Comparison of ENCODE assay signal across 19 mouse cellular contexts in the genomic region with DNA sequence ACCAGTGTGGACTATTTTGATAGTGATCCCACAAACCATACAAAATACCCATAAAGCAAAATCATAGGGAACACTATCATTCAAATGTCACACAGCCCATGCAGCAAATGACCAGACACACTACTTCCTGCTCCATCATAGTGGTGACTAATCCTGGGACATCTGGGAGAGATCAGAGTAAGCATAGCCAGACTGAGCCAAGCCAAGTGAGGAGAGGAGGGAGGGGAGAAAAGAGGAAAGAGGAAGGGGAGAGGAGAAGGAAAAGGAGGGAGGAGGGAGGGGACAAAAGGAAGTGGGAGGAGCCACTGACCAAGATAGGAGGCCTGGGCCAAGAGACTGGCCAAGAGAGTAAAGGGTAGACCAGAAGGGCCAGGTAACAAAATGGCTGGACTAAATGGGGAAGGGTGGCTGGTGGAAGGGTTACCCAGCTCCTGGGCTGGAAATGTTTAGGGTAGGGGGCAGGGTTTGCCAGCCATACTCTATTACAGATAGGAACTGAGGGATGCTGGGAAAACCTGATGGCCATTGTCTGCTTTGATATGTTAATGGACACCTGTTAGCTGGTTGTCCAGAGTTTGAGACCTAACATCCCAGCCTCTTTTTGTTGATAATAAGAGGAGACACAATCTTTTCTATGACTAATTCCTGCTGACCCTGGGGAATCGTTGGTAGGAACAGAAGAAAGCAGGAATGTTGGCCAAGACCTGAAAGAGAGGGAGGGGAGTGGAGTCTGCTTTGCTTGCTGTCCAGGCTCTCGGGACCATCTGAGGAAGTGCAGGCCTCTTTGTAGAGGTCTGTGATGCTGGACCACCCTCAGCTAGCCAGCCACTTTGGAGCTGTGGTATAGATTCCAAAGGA. TPM values are rescaled to one million over a fixed set of nuclear protein-coding genes. Genes with fewer than 3 reads are reported as not detected.
DNase-seq lines count a peak whose midpoint lies in the region; ATAC-seq and TF ChIP-seq lines count a peak whose summit lies in the region.
"Had no signal": no experiment of that assay in that cellular context is flagged by ENCODE, and none has a peak within 500 bp of the region (broad histone marks: within the 10 kb centered on the region; RNA-seq: fewer than 3 reads in every experiment).

No protein-coding gene starts in this region.

- no peaks in the 10 kb centered on the region for H3K79me2 ChIP-seq in heart, adult 2 months (replicated peaks; ENCODE audit: control insufficient read depth, insufficient read depth, low read length)

- no peaks in the 10 kb centered on the region for H3K36me3 ChIP-seq in heart, embryonic 14.5 days (ENCODE audit: control insufficient read depth, insufficient read depth, low read length)
- no peaks in the 10 kb centered on the region for H3K36me3 ChIP-seq in heart, adult 2 months (ENCODE audit: control insufficient read depth, insufficient read depth, low read length)
- no peaks in the 10 kb centered on the region for H3K36me3 ChIP-seq in ES-Bruce4 (ENCODE audit: control insufficient read depth, insufficient read depth, low read length, poor library complexity, severe bottlenecking)
- H3K36me3 ChIP-seq: forebrain, embryonic 12.5 days; limb, embryonic 13.5 days; liver, embryonic 15.5 days; midbrain, embryonic 10.5 days had no signal

- H3K4me1 ChIP-seq in heart, embryonic 14.5 days (ENCODE audit: control insufficient read depth in 2 of 2, insufficient read depth in 2 of 2, low read length in 2 of 2) = peaks cover 0 to 2% of the 10 kb centered on the region in 2 experiments; a peak in 1 of 4 replicates
- H3K4me1 ChIP-seq in heart, adult 2 months (ENCODE audit: control insufficient read depth, insufficient read depth, low read length) = no peaks in the 10 kb centered on the region
- peaks cover 10% of the 10 kb centered on the region for H3K4me1 ChIP-seq in ES-Bruce4 (ENCODE audit: control insufficient read depth, insufficient read depth, low read length)
- H3K4me1 ChIP-seq in bone marrow macrophage, adult 2 months (ENCODE audit: control insufficient read depth, insufficient read depth, low read length) = peaks cover 33% of the 10 kb centered on the region
- H3K4me1 ChIP-seq: limb, embryonic 13.5 days; liver, embryonic 15.5 days had no signal

- no peak overlapping the region for H3K4me3 ChIP-seq in heart, embryonic 14.5 days (ENCODE audit: control insufficient read depth in 1 of 2, insufficient read depth in 1 of 2, low read depth in 1 of 2, low read length in 2 of 2)
- no peak overlapping the region for H3K4me3 ChIP-seq in heart, adult 2 months
- H3K4me3 ChIP-seq in ES-Bruce4 (ENCODE audit: low read depth, low read length) = peak overlapping the region; percentile 41; the same call in 1 of the 2 replicates
- no peak overlapping the region for H3K4me3 ChIP-seq in bone marrow macrophage, adult 2 months (ENCODE audit: insufficient read depth, low read length)
- H3K4me3 ChIP-seq: forebrain, embryonic 12.5 days; limb, embryonic 13.5 days; liver, embryonic 15.5 days; midbrain, embryonic 10.5 days had no signal

- TF ChIP-seq CTCF in heart, adult 2 months (IDR thresholded peaks at IDR 0.05) = no peak
- TF ChIP-seq CTCF in ES-Bruce4 (IDR thresholded peaks at IDR 0.05; ENCODE audit: low read depth, low read length) = no peak
- no peak for TF ChIP-seq CTCF in bone marrow macrophage, adult 2 months (IDR thresholded peaks at IDR 0.05; ENCODE audit: low read depth, low read length)

- DNase-seq in heart, adult 2 months = no peak
- DNase-seq in skeletal muscle tissue, adult 2 months (ENCODE audit: low read depth, low spot score) = peak; percentile 21
- DNase-seq in embryo, embryonic 10 days (ENCODE audit: low spot score) = no peak
- no peak for DNase-seq in testis, postnatal 14 days (ENCODE audit: low spot score)
- DNase-seq: gastrocnemius, postnatal 36 days; kidney, postnatal 10 days; lung, postnatal 14 days; right cerebral cortex, postnatal 4 days had no signal

- no peak overlapping the region for H3K4me2 ChIP-seq in heart, embryonic 14.5 days (ENCODE audit: low read length)
- H3K4me2 ChIP-seq: forebrain, embryonic 12.5 days; hindbrain, embryonic 14.5 days; limb, embryonic 13.5 days; liver, embryonic 15.5 days had no signal

- no peaks in the 10 kb centered on the region for H3K9me3 ChIP-seq in heart, embryonic 14.5 days (ENCODE audit: control insufficient read depth, low read length)
- no peaks in the 10 kb centered on the region for H3K9me3 ChIP-seq in ES-Bruce4 (replicated peaks; ENCODE audit: control insufficient read depth, insufficient read depth, low read length, poor library complexity, severe bottlenecking)
- H3K9me3 ChIP-seq: forebrain, embryonic 12.5 days; limb, embryonic 13.5 days; liver, embryonic 15.5 days; midbrain, embryonic 10.5 days had no signal

- H3K9ac ChIP-seq in heart, embryonic 14.5 days (ENCODE audit: low read length) = no peak overlapping the region
- no peak overlapping the region for H3K9ac ChIP-seq in heart, adult 2 months (ENCODE audit: low read depth, low read length)
- 0 out of 2 replicates have a peak overlapping the region, but pooled peaks have one; percentile 2 for H3K9ac ChIP-seq in ES-Bruce4 (ENCODE audit: low read depth, poor library complexity, severe bottlenecking)
- H3K9ac ChIP-seq: forebrain, embryonic 12.5 days; hindbrain, embryonic 14.5 days; limb, embryonic 13.5 days; liver, embryonic 15.5 days had no signal

- no peak for TF ChIP-seq POLR2A in heart, adult 2 months (IDR thresholded peaks at IDR 0.05; ENCODE audit: insufficient read depth, low read depth, low read length)
- TF ChIP-seq POLR2A in ES-Bruce4 (IDR thresholded peaks at IDR 0.05; ENCODE audit: insufficient read depth, low read length) = no peak
- TF ChIP-seq POLR2A in bone marrow macrophage, adult 2 months (IDR thresholded peaks at IDR 0.05; ENCODE audit: borderline replicate concordance, low read depth, low read length) = no peak

- 30% methylated on average over 2 of the region's 2 CpGs for WGBS in heart, embryonic 14.5 days
- 46% methylated on average over 2 of the region's 2 CpGs for WGBS in heart, adult 2 months

- no peak overlapping the region for H3K27ac ChIP-seq in heart, embryonic 14.5 days (replicated peaks in 1 of 2; ENCODE audit: control insufficient read depth in 1 of 2, insufficient read depth in 1 of 2, low read depth in 2 of 2, low read length in 2 of 2)
- H3K27ac ChIP-seq in heart, adult 2 months = no peak overlapping the region
- peak overlapping the region; percentile 91 for H3K27ac ChIP-seq in ES-Bruce4 (ENCODE audit: insufficient read depth, low read length)
- H3K27ac ChIP-seq in bone marrow macrophage, adult 2 months (ENCODE audit: insufficient read depth, low read depth, low read length) = peak overlapping the region; percentile 91
- H3K27ac ChIP-seq: forebrain, embryonic 12.5 days; hindbrain, embryonic 14.5 days; limb, embryonic 13.5 days; liver, embryonic 15.5 days; midbrain, embryonic 10.5 days had no signal

- H3K27me3 ChIP-seq in heart, embryonic 14.5 days (ENCODE audit: control insufficient read depth, insufficient read depth, low read length) = peaks cover 6% of the 10 kb centered on the region
- H3K27me3 ChIP-seq in heart, adult 2 months (ENCODE audit: control insufficient read depth, insufficient read depth, low read length) = no peaks in the 10 kb centered on the region
- H3K27me3 ChIP-seq in ES-Bruce4 (ENCODE audit: control insufficient read depth, insufficient read depth, low read length, poor library complexity, severe bottlenecking) = no peaks in the 10 kb centered on the region
- H3K27me3 ChIP-seq: Patski had no signal

- ATAC-seq in heart, embryonic 14.5 days (ENCODE audit: insufficient number of reproducible peaks, insufficient read depth, low FRiP score, low read depth) = 0 out of 2 replicates have a peak, but pooled peaks have one; percentile 26
- ATAC-seq: CD4-positive, CD25-positive, alpha-beta regulatory T cell, adult 4 months; intestine, embryonic 16.5 days; Patski had no signal

- intact Hi-C loops in heart, adult 2 months (cut with DNase I) = no loop called here

- TF ChIP-seq EP300 in heart, adult 2 months (IDR thresholded peaks at IDR 0.05; ENCODE audit: insufficient read depth, low read depth, low read length) = no peak
- TF ChIP-seq EP300 in ES-Bruce4 (IDR thresholded peaks at IDR 0.05; ENCODE audit: insufficient read depth, low read depth, low read length) = 0 out of 2 replicates have a peak, but pooled peaks have one; percentile 17

RNA-seq across cellular contexts. Expression of gene Slc41a2, which starts 6.4 kb away (rescaled TPM):
- polyA plus RNA-seq in heart, embryonic 14.5 days (2014; fragmentation: Nextera tagmentation; extraction: Ambion mirVana) = 0.72 and 0.93 TPM in 2 replicates
- 1 to 10 TPM; 1.5 to 2.4 TPM for total RNA-seq in heart, adult 2 months (2021)
- 0.92 and 1.3 TPM in 2 replicates for polyA plus RNA-seq in heart, adult 2 months (2012; rRNA removed)
- polyA plus RNA-seq in ES-Bruce4 (2011; ENCODE audit: insufficient read depth, insufficient read length, low read depth, missing spikeins) = 0.67 TPM in 1 of 2 replicates, not detected in the other
- 18.8 and 20.4 TPM in 2 replicates for polyA plus RNA-seq in bone marrow macrophage, adult 2 months (2012; ENCODE audit: insufficient read depth, insufficient read length, missing spikeins)

RNA-seq across cellular contexts. Expression of gene D10Wsu102e, which starts 16.0 kb away (rescaled TPM):
- 0.41 and 0.42 TPM in 2 replicates for polyA plus RNA-seq in heart, embryonic 14.5 days (2014; fragmentation: Nextera tagmentation; extraction: Ambion mirVana)
- total RNA-seq in heart, adult 2 months (2021) = under 1 TPM; 0.45 to 0.57 TPM
- 0.14 and 0.26 TPM in 2 replicates for polyA plus RNA-seq in heart, adult 2 months (2012; rRNA removed)
- 8.9 TPM in 2 replicates for polyA plus RNA-seq in ES-Bruce4 (2011; ENCODE audit: insufficient read depth, insufficient read length, low read depth, missing spikeins)
- polyA plus RNA-seq in bone marrow macrophage, adult 2 months (2012; ENCODE audit: insufficient read depth, insufficient read length, missing spikeins) = 0.54 and 0.61 TPM in 2 replicates

Comparison
In these comparisons a context has a peak if more than half of its experiments do, and no peak if none do; other contexts are left out.
1. H3K27ac ChIP-seq: peak in ES-Bruce4 (single experiment) and bone marrow macrophage, adult 2 months (single experiment); none in heart, embryonic 14.5 days (0 of 2) and heart, adult 2 months (single experiment).